Mouse (Mus musculus): ENCODE measurements around the gene Pcbp3. TPM values are rescaled to one million over a fixed set of nuclear protein-coding genes. Genes with fewer than 3 reads are reported as not detected.

The Pcbp3 gene
- polyA plus RNA-seq, 1 experiment from 2014 or later = 18.8 TPM

GRCm38 (mm10) chr10:76936827-76937226 is 24.9 kb downstream of the Pcbp3 start:
- WGBS = 86% methylated on average over 6 of the region's 6 CpGs
- no peaks in the 10 kb centered on the region for H3K9me3 ChIP-seq (ENCODE audit: control insufficient read depth)
- TF ChIP-seq CTCF (IDR thresholded peaks at IDR 0.05; ENCODE audit: low read depth) = no peak
- no peaks in the 10 kb centered on the region for H3K36me3 ChIP-seq (ENCODE audit: control insufficient read depth, insufficient read depth)
- H3K4me1 ChIP-seq (replicated peaks; ENCODE audit: control insufficient read depth, insufficient read depth, low read length) = no peaks in the 10 kb centered on the region
- H3K4me3 ChIP-seq (ENCODE audit: low read depth, low read length) = no peak overlapping the region
- no peaks in the 10 kb centered on the region for H3K27me3 ChIP-seq (replicated peaks; ENCODE audit: control insufficient read depth, insufficient read depth, low read length)
- no peak overlapping the region for H3K27ac ChIP-seq (ENCODE audit: low read depth, low read length)
- ATAC-seq = no peak
- H3K4me2 ChIP-seq (replicated peaks; ENCODE audit: low read depth) = no peak overlapping the region
- H3K9ac ChIP-seq (ENCODE audit: low read depth, low read length) = no peak overlapping the region

GRCm38 (mm10) chr10:76934805-76935204 is 26.9 kb downstream of the Pcbp3 start:
- Histone ChIP-seq H3K4me2 (replicated peaks; ENCODE audit: low read depth) (no peak overlapping the region), H3K27me3 (replicated peaks; ENCODE audit: control insufficient read depth, insufficient read depth, low read length) (no peaks in the 10 kb centered on the region), H3K9ac (ENCODE audit: low read depth, low read length) (no peak overlapping the region), H3K4me3 (ENCODE audit: low read depth, low read length) (no peak overlapping the region), H3K27ac (ENCODE audit: low read depth, low read length) (no peak overlapping the region), H3K36me3 (ENCODE audit: control insufficient read depth, insufficient read depth) (no peaks in the 10 kb centered on the region), H3K9me3 (ENCODE audit: control insufficient read depth) (no peaks in the 10 kb centered on the region), H3K4me1 (replicated peaks; ENCODE audit: control insufficient read depth, insufficient read depth, low read length) (no peaks in the 10 kb centered on the region)
- no peak for ATAC-seq
- WGBS = 88% methylated on average over 5 of the region's 5 CpGs
- no peak for TF ChIP-seq CTCF (IDR thresholded peaks at IDR 0.05; ENCODE audit: low read depth)

- Histone ChIP-seq H3K4me3 (ENCODE audit: low read depth, low read length) (no peak overlapping the region), H3K4me1 (replicated peaks; ENCODE audit: control insufficient read depth, insufficient read depth, low read length) (no peaks in the 10 kb centered on the region), H3K36me3 (ENCODE audit: control insufficient read depth, insufficient read depth) (no peaks in the 10 kb centered on the region), H3K4me2 (replicated peaks; ENCODE audit: low read depth) (no peak overlapping the region), H3K27me3 (replicated peaks; ENCODE audit: control insufficient read depth, insufficient read depth, low read length) (no peaks in the 10 kb centered on the region), H3K27ac (ENCODE audit: low read depth, low read length) (no peak overlapping the region), H3K9ac (ENCODE audit: low read depth, low read length) (no peak overlapping the region), H3K9me3 (ENCODE audit: control insufficient read depth) (no peaks in the 10 kb centered on the region)
- ATAC-seq = no peak
- TF ChIP-seq CTCF (IDR thresholded peaks at IDR 0.05; ENCODE audit: low read depth) = no peak
- WGBS = 65% methylated on average over 1 of the region's 1 CpGs
Measured at GRCm38 (mm10) chr10:76931794-76932193, 29.9 kb downstream of the Pcbp3 start.

- no peak overlapping the region for H3K4me2 ChIP-seq (replicated peaks; ENCODE audit: low read depth)
- 61% methylated on average over 6 of the region's 6 CpGs for WGBS
- no peaks in the 10 kb centered on the region for H3K36me3 ChIP-seq (ENCODE audit: control insufficient read depth, insufficient read depth)
- no peak for ATAC-seq
- H3K9ac ChIP-seq (ENCODE audit: low read depth, low read length) = no peak overlapping the region
- no peaks in the 10 kb centered on the region for H3K27me3 ChIP-seq (replicated peaks; ENCODE audit: control insufficient read depth, insufficient read depth, low read length)
- H3K4me1 ChIP-seq (replicated peaks; ENCODE audit: control insufficient read depth, insufficient read depth, low read length) = no peaks in the 10 kb centered on the region
- no peak for TF ChIP-seq CTCF (IDR thresholded peaks at IDR 0.05; ENCODE audit: low read depth)
- H3K27ac ChIP-seq (ENCODE audit: low read depth, low read length) = no peak overlapping the region
- H3K9me3 ChIP-seq (ENCODE audit: control insufficient read depth) = no peaks in the 10 kb centered on the region
- H3K4me3 ChIP-seq (ENCODE audit: low read depth, low read length) = no peak overlapping the region
Measured at GRCm38 (mm10) chr10:76931122-76931521, 30.6 kb downstream of the Pcbp3 start.

GRCm38 (mm10) chr10:76924441-76924840 is 37.2 kb downstream of the Pcbp3 start:
- Histone ChIP-seq H3K4me2 (replicated peaks; ENCODE audit: low read depth) (no peak overlapping the region), H3K9me3 (ENCODE audit: control insufficient read depth) (no peaks in the 10 kb centered on the region), H3K4me3 (ENCODE audit: low read depth, low read length) (no peak overlapping the region), H3K9ac (ENCODE audit: low read depth, low read length) (no peak overlapping the region), H3K4me1 (replicated peaks; ENCODE audit: control insufficient read depth, insufficient read depth, low read length) (no peaks in the 10 kb centered on the region), H3K27me3 (replicated peaks; ENCODE audit: control insufficient read depth, insufficient read depth, low read length) (no peaks in the 10 kb centered on the region), H3K36me3 (ENCODE audit: control insufficient read depth, insufficient read depth) (no peaks in the 10 kb centered on the region), H3K27ac (ENCODE audit: low read depth, low read length) (no peak overlapping the region)
- no peak for TF ChIP-seq CTCF (IDR thresholded peaks at IDR 0.05; ENCODE audit: low read depth)
- 75% methylated on average over 2 of the region's 2 CpGs for WGBS
- ATAC-seq = no peak

- ATAC-seq = no peak
- Histone ChIP-seq H3K27ac (ENCODE audit: low read depth, low read length) (no peak overlapping the region), H3K36me3 (ENCODE audit: control insufficient read depth, insufficient read depth) (no peaks in the 10 kb centered on the region), H3K9ac (ENCODE audit: low read depth, low read length) (no peak overlapping the region), H3K4me1 (replicated peaks; ENCODE audit: control insufficient read depth, insufficient read depth, low read length) (no peaks in the 10 kb centered on the region), H3K4me3 (ENCODE audit: low read depth, low read length) (no peak overlapping the region), H3K27me3 (replicated peaks; ENCODE audit: control insufficient read depth, insufficient read depth, low read length) (no peaks in the 10 kb centered on the region), H3K9me3 (ENCODE audit: control insufficient read depth) (no peaks in the 10 kb centered on the region), H3K4me2 (replicated peaks; ENCODE audit: low read depth) (no peak overlapping the region)
- 75% methylated on average over 3 of the region's 3 CpGs for WGBS
- TF ChIP-seq CTCF (IDR thresholded peaks at IDR 0.05; ENCODE audit: low read depth) = no peak
Measured at GRCm38 (mm10) chr10:76918086-76918485, 43.6 kb downstream of the Pcbp3 start.

- H3K9me3 ChIP-seq (ENCODE audit: control insufficient read depth) = no peaks in the 10 kb centered on the region
Measured at GRCm38 (mm10) chr10:76906434-76906833, 55.3 kb downstream of the Pcbp3 start.

More at GRCm38 (mm10) chr10:76906434-76906833, 55.3 kb downstream of the Pcbp3 start:
- Histone ChIP-seq H3K9ac (ENCODE audit: low read depth, low read length) (no peak overlapping the region), H3K27me3 (replicated peaks; ENCODE audit: control insufficient read depth, insufficient read depth, low read length) (0 out of 2 replicates have a peak, but pooled peaks cover 3% of the 10 kb centered on the region), H3K4me1 (replicated peaks; ENCODE audit: control insufficient read depth, insufficient read depth, low read length) (no peaks in the 10 kb centered on the region; the same call in 1 of the 2 replicates), H3K4me2 (replicated peaks; ENCODE audit: low read depth) (peak overlapping the region; percentile 37), H3K36me3 (ENCODE audit: control insufficient read depth, insufficient read depth) (no peaks in the 10 kb centered on the region), H3K27ac (ENCODE audit: low read depth, low read length) (no peak overlapping the region), H3K4me3 (ENCODE audit: low read depth, low read length) (no peak overlapping the region)
- TF ChIP-seq CTCF (IDR thresholded peaks at IDR 0.05; ENCODE audit: low read depth) = no peak
- no peak for ATAC-seq
- WGBS = 55% methylated on average over 10 of the region's 10 CpGs

All from intestine, postnatal 0 days (tissue).